Mouse (Mus musculus) brain, adult 2 months (tissue): Measurements from ENCODE around the gene Cdh13.
A peak's percentile ranks its signal among the peaks of the same experiment; 100 is the strongest.

Source experiments
- DNase-seq: peaks from one replicate; pipeline ENCODE4 v3.0.0; 2011; ENCODE audit warnings: low read depth, low spot score

Gene Cdh13

DNA sequence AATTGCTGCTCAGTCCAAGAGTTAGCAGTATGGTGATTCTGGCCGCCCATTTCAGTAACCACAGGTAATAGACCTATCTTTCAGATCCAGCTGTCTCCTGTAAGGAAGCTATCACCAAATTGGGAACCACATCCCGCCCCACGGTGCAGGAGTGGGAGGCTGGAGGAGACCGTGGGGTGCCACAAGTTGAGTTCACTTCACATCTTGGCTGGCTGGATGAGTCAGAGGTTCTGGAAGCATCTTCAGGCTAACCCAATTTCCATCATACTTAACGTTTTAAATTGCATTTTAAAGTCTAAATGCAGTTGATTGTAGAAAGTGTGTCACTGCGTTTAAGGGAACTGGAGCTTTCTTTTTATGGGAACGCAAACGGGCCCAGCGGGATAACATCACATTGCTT, 511.4 kb downstream of the Cdh13 start:
- DNase-seq: peak; percentile 87

DNA sequence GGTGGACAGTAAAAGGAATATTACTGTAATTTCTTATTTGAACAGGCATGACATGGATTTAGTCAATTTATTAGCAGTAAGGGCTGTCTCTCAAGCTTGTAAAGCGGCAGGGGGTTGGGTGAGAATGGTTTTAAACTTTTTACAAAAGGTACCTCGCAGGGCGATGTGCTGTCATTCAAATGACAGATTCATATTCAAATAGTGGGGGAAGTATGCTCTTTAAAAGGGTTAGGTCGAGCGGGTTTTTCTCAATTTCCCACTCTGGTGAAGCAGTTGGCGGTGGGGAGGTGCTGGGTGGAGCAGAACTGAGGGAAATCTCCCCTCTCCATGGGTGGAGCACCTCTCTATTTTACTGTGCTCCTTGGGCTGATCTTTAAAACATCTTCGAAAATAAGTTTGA, 513.0 kb downstream of the Cdh13 start:
- DNase-seq: peak; percentile 17

DNA sequence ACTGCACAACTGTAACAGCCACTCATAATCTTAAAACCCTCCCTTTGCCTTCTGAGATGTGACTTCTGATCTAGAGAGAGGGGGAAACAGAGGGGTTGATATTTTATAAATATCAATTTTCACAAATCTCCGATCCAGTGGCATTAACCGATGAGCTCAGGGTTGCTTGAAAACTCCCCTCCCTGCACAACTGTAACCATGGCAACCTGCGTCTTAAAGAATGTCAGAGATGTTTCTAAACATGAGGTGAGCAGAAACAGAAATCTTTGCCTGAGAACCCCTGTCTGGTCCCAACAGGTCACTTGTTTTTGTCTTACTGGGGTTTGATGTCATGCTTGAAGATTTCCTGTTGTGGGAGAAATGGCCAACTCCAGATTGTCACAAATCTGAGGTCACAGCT, 513.6 kb downstream of the Cdh13 start:
- peak; percentile 30 for DNase-seq

GRCm38 (mm10) chr8:118803168-118803567, 519.6 kb downstream of the Cdh13 start:
- no peak for DNase-seq

GRCm38 (mm10) chr8:118809660-118810059, 526.1 kb downstream of the Cdh13 start:
- peak; percentile 44 for DNase-seq

GRCm38 (mm10) chr8:118815055-118815454, 531.5 kb downstream of the Cdh13 start:
- peak; percentile 82 for DNase-seq

- no peak for DNase-seq
Measured at GRCm38 (mm10) chr8:118826761-118827160, 543.2 kb downstream of the Cdh13 start.

DNA sequence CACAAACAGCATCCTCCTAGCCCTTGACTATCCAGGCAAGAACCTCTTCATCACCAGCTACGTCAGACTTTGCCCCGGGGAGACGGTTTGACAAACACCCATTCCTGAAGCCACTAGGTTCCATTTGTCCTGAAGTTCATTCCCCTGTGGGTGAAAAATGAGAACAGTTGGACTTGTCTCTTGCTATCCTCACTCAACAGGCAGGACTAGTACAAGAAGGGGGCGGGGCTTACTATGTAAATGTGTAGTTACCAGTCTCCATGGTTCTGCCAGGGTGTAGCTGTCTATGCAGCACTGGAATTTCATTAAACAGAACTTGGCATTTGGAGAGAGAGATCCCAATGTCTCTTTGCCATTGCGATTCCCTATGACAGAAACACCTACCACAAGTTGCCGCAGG, 544.2 kb downstream of the Cdh13 start:
- no peak for DNase-seq

GRCm38 (mm10) chr8:118830291-118830690, 546.8 kb downstream of the Cdh13 start:
- peak; percentile 66 for DNase-seq

DNA sequence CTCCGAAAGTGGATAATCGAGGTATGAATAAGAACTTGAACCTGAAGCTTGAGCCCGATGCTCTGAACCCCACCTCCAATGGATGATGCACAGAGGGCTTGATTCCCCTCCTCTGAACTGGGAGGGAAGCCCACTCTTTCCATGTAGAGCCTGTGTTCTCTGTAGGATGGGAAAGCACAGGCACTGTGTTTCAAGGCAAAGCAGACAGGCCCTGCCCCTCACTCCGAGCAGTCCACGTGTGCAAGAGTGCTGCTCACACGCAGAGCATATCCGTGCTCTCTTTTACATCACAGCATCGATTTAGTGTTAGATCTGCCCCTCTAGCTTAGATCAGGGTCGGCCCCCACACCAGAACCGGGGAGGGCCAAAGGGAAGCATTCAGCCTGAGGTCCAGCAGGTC, 547.5 kb downstream of the Cdh13 start:
- DNase-seq: no peak

- no peak for DNase-seq
Measured at GRCm38 (mm10) chr8:118838801-118839200, 555.3 kb downstream of the Cdh13 start.

GRCm38 (mm10) chr8:118845690-118846089, 562.2 kb downstream of the Cdh13 start:
- DNase-seq: peak; percentile 27

- peak; percentile 75 for DNase-seq
Measured at GRCm38 (mm10) chr8:118848021-118848420, 564.5 kb downstream of the Cdh13 start.

- DNase-seq: no peak
Measured at GRCm38 (mm10) chr8:118849515-118849914, 566.0 kb downstream of the Cdh13 start.

GRCm38 (mm10) chr8:118850381-118850780, 566.8 kb downstream of the Cdh13 start:
- DNase-seq: peak; percentile 86

DNA sequence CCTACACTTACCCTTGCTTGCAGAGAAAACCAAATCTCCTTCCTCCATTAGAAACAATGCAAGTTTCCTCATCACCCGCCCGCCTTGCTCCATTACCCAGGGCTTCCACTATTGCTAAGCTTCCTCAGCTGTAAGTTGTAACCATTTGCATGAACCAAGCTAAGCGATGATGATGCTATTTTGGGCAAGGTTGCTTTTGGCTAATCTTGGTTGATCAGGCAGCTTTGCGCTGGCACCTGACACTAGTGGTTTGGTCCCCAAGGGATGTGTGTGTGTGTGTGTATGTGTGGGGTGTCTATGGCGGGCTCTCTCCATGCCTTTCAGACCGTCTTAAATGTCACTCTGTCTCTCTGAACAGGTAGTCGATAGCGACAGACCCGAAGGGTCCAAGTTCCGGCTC, 567.8 kb downstream of the Cdh13 start:
- no peak for DNase-seq

GRCm38 (mm10) chr8:118852861-118853260, 569.3 kb downstream of the Cdh13 start:
- no peak for DNase-seq

DNA sequence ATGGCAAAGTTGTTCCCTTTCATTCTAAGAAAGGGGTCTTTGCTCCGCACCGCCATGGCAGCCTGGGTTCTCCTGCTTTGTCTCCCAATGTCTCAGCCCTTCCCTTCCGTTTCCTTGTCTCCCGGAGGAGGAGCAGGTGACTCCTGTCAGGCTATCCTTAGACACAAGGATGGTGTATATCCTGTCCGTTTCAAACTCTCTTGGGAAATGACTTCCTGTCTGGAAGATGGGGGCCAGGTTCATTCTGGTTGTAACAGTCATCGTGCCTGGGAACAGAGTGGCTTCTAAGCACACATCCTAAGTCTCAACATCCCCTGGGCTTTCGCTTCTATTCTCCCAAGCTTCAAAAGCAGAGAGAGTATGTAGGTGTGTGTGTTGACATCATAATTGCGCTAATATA, 571.1 kb downstream of the Cdh13 start:
- no peak for DNase-seq

GRCm38 (mm10) chr8:118866332-118866731, 582.8 kb downstream of the Cdh13 start:
- DNase-seq: no peak

DNA sequence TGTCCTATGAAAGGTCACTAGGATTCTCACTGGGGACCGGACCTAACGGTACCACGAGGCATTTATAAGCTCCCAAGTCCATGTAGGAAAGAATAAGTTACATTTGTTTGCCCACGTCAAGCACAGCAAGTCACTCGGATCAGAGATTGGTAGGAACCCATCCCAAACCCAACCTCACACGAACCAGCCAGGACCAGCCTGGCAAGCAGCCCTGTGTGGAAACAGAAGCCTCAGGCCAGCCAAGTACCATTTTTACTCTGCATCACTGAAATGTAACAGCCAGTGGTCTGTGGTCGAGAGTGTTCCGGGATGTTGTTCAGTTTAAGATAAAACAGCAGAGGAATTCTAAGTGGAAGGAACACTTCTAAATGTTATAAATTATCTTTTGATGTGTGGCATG, 587.2 kb downstream of the Cdh13 start:
- DNase-seq: no peak

DNA sequence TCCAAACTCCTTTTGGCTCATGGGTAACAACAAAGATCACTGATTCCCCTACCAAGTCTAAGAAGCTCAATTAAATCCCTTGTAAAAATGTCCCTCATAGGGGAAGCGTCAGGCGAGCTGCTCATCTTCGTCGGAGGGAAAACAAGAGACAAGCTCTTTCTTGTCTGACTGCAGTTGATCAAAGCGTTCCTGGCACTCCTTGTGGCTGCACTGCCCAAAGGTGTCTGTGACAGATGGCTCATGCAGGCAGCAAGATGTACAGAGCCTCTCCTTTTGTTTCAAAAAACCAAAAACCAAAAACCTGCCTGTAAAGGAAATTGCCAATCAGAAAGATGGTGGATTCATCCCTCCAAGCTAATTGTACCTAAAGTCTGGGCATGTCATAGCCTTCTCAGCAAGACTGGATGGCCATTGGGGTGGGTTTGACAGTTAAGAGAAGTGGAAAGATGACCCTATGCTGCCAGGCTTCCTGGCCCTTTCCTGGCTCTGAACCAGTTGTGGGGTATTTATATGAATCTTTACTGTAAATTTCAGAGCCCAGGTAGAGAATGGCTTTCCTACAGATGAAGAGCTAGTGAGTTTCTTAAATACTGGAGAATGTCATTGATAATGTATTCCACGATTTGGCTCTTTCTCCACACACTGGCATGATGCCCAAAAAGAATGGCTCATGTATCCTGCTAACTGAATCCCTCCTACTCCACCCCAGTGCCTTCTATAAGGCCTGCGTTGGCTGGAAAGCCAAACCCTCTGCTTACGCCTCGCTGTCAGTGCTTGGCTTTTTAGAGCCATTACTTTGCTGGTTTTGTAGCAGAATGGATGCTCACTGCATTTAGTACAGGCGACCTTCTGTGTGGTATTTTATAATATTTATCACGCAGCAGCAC, 596.6 kb downstream of the Cdh13 start:
- DNase-seq: peak; percentile 97

- no peak for DNase-seq
Measured at GRCm38 (mm10) chr8:118884296-118884695, 600.8 kb downstream of the Cdh13 start.

DNA sequence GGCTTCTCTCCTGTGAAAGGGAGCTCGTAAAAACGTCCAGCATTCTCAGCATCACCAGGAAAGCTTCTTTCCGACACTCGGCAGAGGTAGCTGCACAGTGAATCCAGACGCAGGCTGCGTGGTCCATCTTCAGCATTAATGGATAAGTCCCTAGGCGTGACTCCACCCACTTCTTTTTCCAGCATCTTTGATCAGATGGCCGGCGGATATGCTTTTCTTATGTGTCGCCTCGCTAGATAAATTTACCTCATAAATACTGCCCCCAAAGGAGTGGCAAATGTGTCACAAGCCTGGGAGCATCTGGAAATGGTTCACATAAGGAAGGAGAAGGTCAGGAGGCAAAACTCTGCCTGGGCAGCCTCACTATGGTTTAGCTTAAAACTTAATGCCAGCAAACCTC, 601.5 kb downstream of the Cdh13 start:
- DNase-seq: no peak

GRCm38 (mm10) chr8:118902402-118902801, 618.9 kb downstream of the Cdh13 start:
- peak; percentile 17 for DNase-seq
